Mouse (Mus musculus): ENCODE data around the gene Tbxas1. TPM values are rescaled to one million over a fixed set of nuclear protein-coding genes. Genes with fewer than 3 reads are reported as not detected.

Tbxas1 gene
- polyA plus RNA-seq (2017; shearing (Covaris generic)): 0.73 TPM

GRCm38 (mm10) chr6:38875258-38876070 lies at the start of gene Tbxas1:
Gene Tbxas1 (plus strand): TSS chr6:38875404.

GRCm38 (mm10) chr6:38876071-38876911 lies 1.1 kb downstream of the Tbxas1 start, which contains the start of gene Hipk2:
Gene Hipk2 (minus strand): TSS chr6:38876165.

GRCm38 (mm10) chr6:39117584-39118455 lies 242.6 kb downstream of the Tbxas1 start, which contains the start of gene Parp12:
Gene Parp12 (minus strand): TSS chr6:39118349.

Other genes starting within 250 kb of the Tbxas1 start
- gene Klrg2, start 238.2 kb upstream of the Tbxas1 start, polyA plus RNA-seq (2017; shearing (Covaris generic)): 0.30 TPM
- not detected for gene Clec2l, start 212.3 kb upstream of the Tbxas1 start, polyA plus RNA-seq (2017; shearing (Covaris generic))
- 25.1 TPM for gene Hipk2, start 761 bp downstream of the Tbxas1 start, polyA plus RNA-seq (2017; shearing (Covaris generic))
- gene Parp12, start 242.9 kb downstream of the Tbxas1 start, polyA plus RNA-seq (2017; shearing (Covaris generic)): 17.1 TPM